Mouse (Mus musculus): ENCODE measurements at regions not wholly inside any gene's neighbourhood (a gene's known extent, or its start where the extent isn't known, plus 50 kb on each side); places are given as distances from the start of the nearest gene placed in this dataset.

DNA sequence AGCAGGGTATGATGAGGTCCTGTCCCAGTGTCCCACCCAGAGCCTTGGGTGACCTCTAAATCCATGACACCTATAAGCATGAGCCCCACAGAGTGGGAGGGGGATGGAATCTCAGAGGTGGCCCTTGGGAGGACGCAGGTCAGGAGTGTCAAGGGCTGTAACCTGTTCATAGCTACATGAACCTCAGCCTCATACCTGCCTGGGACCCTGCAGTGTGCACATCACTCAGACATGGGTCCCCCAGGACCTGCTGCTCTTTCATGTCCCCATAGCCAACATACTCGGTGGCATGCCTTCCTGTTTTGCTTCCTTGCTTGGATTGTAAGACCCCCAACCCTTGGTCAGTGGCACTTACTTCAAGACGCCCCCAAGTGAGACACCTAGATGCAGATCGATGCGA is 66.9 kb upstream of the Hs6st1 start:
- 90% methylated on average over 5 of the region's 5 CpGs for WGBS
- no peaks in the 10 kb centered on the region for H3K27me3 ChIP-seq (ENCODE audit: control insufficient read depth, insufficient read depth, low read length)
- no peaks in the 10 kb centered on the region for H3K4me1 ChIP-seq (ENCODE audit: control insufficient read depth, insufficient read depth, insufficient read length)
- TF ChIP-seq POLR2A (IDR thresholded peaks at IDR 0.05; ENCODE audit: low read depth, low read length) = no peak
- no peak for TF ChIP-seq CTCF (IDR thresholded peaks at IDR 0.05; ENCODE audit: extremely low read depth, insufficient read depth, insufficient read length, insufficient replicate concordance)
- no peak overlapping the region for H3K27ac ChIP-seq (ENCODE audit: insufficient read depth, low read length)
- DNase-seq (ENCODE audit: low read depth in 1 of 2, low spot score in 2 of 2) = no peak
- no peak overlapping the region for H3K4me3 ChIP-seq (ENCODE audit: extremely low read depth, insufficient read depth, insufficient read length)
- H3K36me3 ChIP-seq (ENCODE audit: control insufficient read depth, insufficient read depth, low read length) = no peaks in the 10 kb centered on the region

DNA sequence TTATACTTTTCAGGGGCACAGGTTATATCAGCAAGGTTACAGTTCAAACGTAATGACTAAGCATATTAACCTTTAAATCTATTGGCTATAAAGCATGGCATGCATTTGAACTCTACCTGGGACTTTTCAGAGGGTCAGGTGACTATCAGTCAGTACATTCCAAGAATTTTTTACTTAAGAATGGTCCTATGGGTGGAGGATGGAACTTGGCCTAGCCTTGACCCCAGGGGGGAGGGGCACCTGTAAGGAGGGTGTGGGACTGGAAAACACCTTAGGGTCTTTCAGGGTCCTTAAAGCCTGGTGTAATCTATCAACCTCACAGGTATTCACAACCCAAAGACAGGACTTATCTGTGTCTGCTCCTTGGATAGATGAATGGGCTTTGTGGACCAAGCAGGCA is 66.4 kb upstream of the Hs6st1 start:
- TF ChIP-seq POLR2A (IDR thresholded peaks at IDR 0.05; ENCODE audit: low read depth, low read length) = no peak
- TF ChIP-seq CTCF (IDR thresholded peaks at IDR 0.05; ENCODE audit: extremely low read depth, insufficient read depth, insufficient read length, insufficient replicate concordance) = no peak
- no peak for DNase-seq (ENCODE audit: low read depth in 1 of 2, low spot score in 2 of 2)
- Histone ChIP-seq H3K4me1 (ENCODE audit: control insufficient read depth, insufficient read depth, insufficient read length) (no peaks in the 10 kb centered on the region), H3K4me3 (ENCODE audit: extremely low read depth, insufficient read depth, insufficient read length) (no peak overlapping the region), H3K27me3 (ENCODE audit: control insufficient read depth, insufficient read depth, low read length) (no peaks in the 10 kb centered on the region), H3K27ac (ENCODE audit: insufficient read depth, low read length) (no peak overlapping the region), H3K36me3 (ENCODE audit: control insufficient read depth, insufficient read depth, low read length) (no peaks in the 10 kb centered on the region)
- WGBS = 80% methylated on average over 1 of the region's 1 CpGs

GRCm38 (mm10) chr1:36003592-36003991 is 64.6 kb upstream of the Hs6st1 start:
- Histone ChIP-seq H3K27ac (ENCODE audit: insufficient read depth, low read length) (no peak overlapping the region), H3K27me3 (ENCODE audit: control insufficient read depth, insufficient read depth, low read length) (no peaks in the 10 kb centered on the region), H3K4me1 (ENCODE audit: control insufficient read depth, insufficient read depth, insufficient read length) (no peaks in the 10 kb centered on the region), H3K4me3 (ENCODE audit: extremely low read depth, insufficient read depth, insufficient read length) (no peak overlapping the region), H3K36me3 (ENCODE audit: control insufficient read depth, insufficient read depth, low read length) (no peaks in the 10 kb centered on the region)
- no peak for DNase-seq (ENCODE audit: low read depth in 1 of 2, low spot score in 2 of 2)
- TF ChIP-seq CTCF (IDR thresholded peaks at IDR 0.05; ENCODE audit: extremely low read depth, insufficient read depth, insufficient read length, insufficient replicate concordance) (no peak), POLR2A (IDR thresholded peaks at IDR 0.05; ENCODE audit: low read depth, low read length) (no peak)
- 75% methylated on average over 9 of the region's 9 CpGs for WGBS

DNA sequence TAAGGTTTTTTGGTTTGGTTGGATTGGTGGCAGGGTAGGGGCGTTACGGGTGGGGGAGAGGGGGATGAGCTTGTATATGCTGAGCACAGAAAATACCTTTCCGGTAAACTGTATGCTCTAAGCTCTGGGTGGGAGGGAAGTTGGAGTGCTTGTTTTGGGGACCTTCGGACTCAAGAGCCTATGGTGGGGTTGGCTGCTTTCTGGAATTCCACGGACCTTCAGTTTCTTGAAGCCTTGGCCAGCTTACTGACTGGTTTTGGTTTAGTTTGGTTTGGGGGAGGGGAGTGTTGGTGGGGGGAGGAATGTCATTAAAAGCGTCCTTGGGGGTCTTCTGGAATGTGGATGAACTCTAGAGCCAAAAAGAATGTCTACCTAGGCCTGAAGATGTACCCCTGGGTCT is 59.6 kb upstream of the Hs6st1 start:
- Histone ChIP-seq H3K27ac (ENCODE audit: insufficient read depth, low read length) (no peak overlapping the region), H3K36me3 (ENCODE audit: control insufficient read depth, insufficient read depth, low read length) (no peaks in the 10 kb centered on the region), H3K4me3 (ENCODE audit: extremely low read depth, insufficient read depth, insufficient read length) (no peak overlapping the region), H3K4me1 (ENCODE audit: control insufficient read depth, insufficient read depth, insufficient read length) (no peaks in the 10 kb centered on the region), H3K27me3 (ENCODE audit: control insufficient read depth, insufficient read depth, low read length) (no peaks in the 10 kb centered on the region)
- DNase-seq (ENCODE audit: low read depth in 1 of 2, low spot score in 2 of 2) = no peak
- WGBS = 86% methylated on average over 6 of the region's 6 CpGs
- no peak for TF ChIP-seq CTCF (IDR thresholded peaks at IDR 0.05; ENCODE audit: extremely low read depth, insufficient read depth, insufficient read length, insufficient replicate concordance)
- TF ChIP-seq POLR2A (IDR thresholded peaks at IDR 0.05; ENCODE audit: low read depth, low read length) = no peak

GRCm38 (mm10) chr1:36009010-36009619 is 59.1 kb upstream of the Hs6st1 start:
- Histone ChIP-seq H3K4me3 (ENCODE audit: extremely low read depth, insufficient read depth, insufficient read length) (no peak overlapping the region), H3K27ac (ENCODE audit: insufficient read depth, low read length) (no peak overlapping the region), H3K4me1 (ENCODE audit: control insufficient read depth, insufficient read depth, insufficient read length) (no peaks in the 10 kb centered on the region), H3K27me3 (ENCODE audit: control insufficient read depth, insufficient read depth, low read length) (no peaks in the 10 kb centered on the region), H3K36me3 (ENCODE audit: control insufficient read depth, insufficient read depth, low read length) (no peaks in the 10 kb centered on the region)
- 77% methylated on average over 6 of the region's 6 CpGs for WGBS
- no peak for TF ChIP-seq POLR2A (IDR thresholded peaks at IDR 0.05; ENCODE audit: low read depth, low read length)
- TF ChIP-seq CTCF (IDR thresholded peaks at IDR 0.05; ENCODE audit: extremely low read depth, insufficient read depth, insufficient read length, insufficient replicate concordance) = no peak
- DNase-seq (ENCODE audit: low read depth in 1 of 2, low spot score in 2 of 2) = no peak

DNA sequence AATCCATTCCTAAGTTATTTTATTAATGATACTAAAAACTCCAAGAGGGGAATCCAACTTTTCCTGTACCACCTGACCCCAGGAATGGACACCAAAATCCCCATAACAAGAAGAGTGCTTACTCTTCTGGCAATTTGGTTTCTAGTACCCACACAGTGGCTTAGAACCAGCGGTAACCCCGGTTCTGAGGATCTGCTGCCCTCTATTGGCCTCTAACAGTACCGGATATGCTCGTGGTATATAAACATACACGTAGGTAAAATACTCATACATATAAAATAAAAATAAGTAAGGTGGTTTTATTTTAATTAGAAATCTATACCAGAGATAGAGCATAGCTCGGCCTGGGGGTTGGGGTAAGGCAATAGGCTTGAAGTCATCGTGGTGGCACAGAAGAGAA is 58.0 kb upstream of the Hs6st1 start:
- no peak overlapping the region for H3K27ac ChIP-seq (ENCODE audit: insufficient read depth, low read length)
- DNase-seq (ENCODE audit: low read depth in 1 of 2, low spot score in 2 of 2) = no peak
- WGBS = 91% methylated on average over 7 of the region's 7 CpGs
- H3K36me3 ChIP-seq (ENCODE audit: control insufficient read depth, insufficient read depth, low read length) = no peaks in the 10 kb centered on the region
- H3K4me1 ChIP-seq (ENCODE audit: control insufficient read depth, insufficient read depth, insufficient read length) = no peaks in the 10 kb centered on the region
- H3K27me3 ChIP-seq (ENCODE audit: control insufficient read depth, insufficient read depth, low read length) = no peaks in the 10 kb centered on the region
- no peak for TF ChIP-seq CTCF (IDR thresholded peaks at IDR 0.05; ENCODE audit: extremely low read depth, insufficient read depth, insufficient read length, insufficient replicate concordance)
- TF ChIP-seq POLR2A (IDR thresholded peaks at IDR 0.05; ENCODE audit: low read depth, low read length) = no peak
- no peak overlapping the region for H3K4me3 ChIP-seq (ENCODE audit: extremely low read depth, insufficient read depth, insufficient read length)

DNA sequence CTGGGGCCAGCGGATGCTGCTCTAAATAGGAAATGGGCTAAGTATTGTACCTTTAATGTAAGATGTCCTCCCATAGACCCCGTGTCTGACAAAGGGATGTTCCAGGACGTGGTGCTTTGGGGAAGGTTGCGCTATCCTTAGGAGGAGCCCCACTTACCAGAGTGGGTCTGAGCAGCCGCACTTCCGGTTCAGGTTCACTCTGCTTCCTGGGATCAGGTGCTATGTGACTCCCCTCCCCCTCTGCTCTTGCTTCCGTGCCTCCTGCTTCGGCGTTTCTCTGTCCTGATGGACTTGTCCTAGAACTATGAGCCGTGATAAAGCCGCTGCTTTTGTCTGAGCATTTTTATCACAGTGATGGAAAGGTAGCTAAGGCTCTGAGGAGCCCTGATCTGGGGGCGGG is 57.4 kb upstream of the Hs6st1 start:
- WGBS = 90% methylated on average over 12 of the region's 12 CpGs
- DNase-seq (ENCODE audit: low read depth in 1 of 2, low spot score in 2 of 2) = no peak

More for the DNA sequence above, 57.4 kb upstream of the Hs6st1 start:
- Histone ChIP-seq H3K36me3 (ENCODE audit: control insufficient read depth, insufficient read depth, low read length) (no peaks in the 10 kb centered on the region), H3K27me3 (ENCODE audit: control insufficient read depth, insufficient read depth, low read length) (no peaks in the 10 kb centered on the region), H3K27ac (ENCODE audit: insufficient read depth, low read length) (no peak overlapping the region), H3K4me1 (ENCODE audit: control insufficient read depth, insufficient read depth, insufficient read length) (no peaks in the 10 kb centered on the region), H3K4me3 (ENCODE audit: extremely low read depth, insufficient read depth, insufficient read length) (no peak overlapping the region)
- no peak for TF ChIP-seq POLR2A (IDR thresholded peaks at IDR 0.05; ENCODE audit: low read depth, low read length)
- no peak for TF ChIP-seq CTCF (IDR thresholded peaks at IDR 0.05; ENCODE audit: extremely low read depth, insufficient read depth, insufficient read length, insufficient replicate concordance)
